Mouse (Mus musculus): ENCODE data around the gene Slc26a10. TPM values are rescaled to one million over a fixed set of nuclear protein-coding genes. Genes with fewer than 3 reads are reported as not detected.
"Not testable (repeated sequence)": the region's sequence is repeated elsewhere in the genome, so short reads cannot be mapped to it uniquely, and the experiment has no call there.

Slc26a10 gene
- polyA plus RNA-seq, 1 experiment from 2014 or later: 2.2 TPM

DNA sequence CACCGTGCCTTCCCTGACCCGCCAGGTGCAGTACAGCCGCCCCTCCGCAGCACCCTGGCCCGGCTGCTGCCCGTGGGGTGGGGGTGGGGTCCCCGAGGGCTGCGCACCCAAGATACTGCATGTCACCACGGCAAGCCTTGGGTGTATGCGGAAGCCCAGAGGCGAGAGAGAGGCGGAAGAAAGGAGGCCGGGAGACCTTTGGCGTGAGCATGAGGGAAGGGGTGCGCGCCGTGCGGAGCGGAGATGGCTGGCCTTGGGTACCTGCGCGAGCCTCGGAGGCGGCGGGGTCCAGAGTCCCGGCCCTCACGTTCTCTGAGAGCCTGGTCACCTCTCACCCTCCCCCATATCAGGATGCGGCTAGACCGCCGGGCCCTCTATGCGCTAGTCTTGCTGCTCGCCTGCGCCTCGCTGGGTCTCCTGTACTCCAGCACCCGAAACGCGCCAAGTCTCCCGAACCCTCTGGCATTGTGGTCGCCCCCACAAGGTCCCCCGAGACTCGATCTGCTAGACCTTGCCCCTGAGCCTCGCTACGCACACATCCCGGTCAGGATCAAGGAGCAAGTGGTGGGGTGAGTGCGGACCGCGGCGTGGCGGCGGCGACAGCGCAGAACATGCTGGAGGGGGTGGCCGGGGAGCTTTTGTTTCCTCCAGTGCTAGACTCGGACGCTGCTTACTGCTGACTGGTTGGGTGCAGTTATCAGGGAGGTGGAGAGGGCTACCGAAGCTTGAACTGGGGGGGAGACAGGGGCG, 14.6 kb downstream of the Slc26a10 start:
- Histone ChIP-seq H3K4me2 (replicated peaks) (peak overlapping the region; percentile 99), H3K27ac (peak overlapping the region; percentile 86), H3K9me3 (replicated peaks) (no peaks in the 10 kb centered on the region), H3K4me1 (peaks cover 16% of the 10 kb centered on the region), H3K36me3 (no peaks in the 10 kb centered on the region), H3K27me3 (peaks cover 60% of the 10 kb centered on the region), H3K4me3 (peak overlapping the region; percentile 68), H3K9ac (peak overlapping the region; percentile 87)
- WGBS: 1% methylated on average over 56 of the region's 56 CpGs
- peak; percentile 59 for ATAC-seq (ENCODE audit: low FRiP score)

DNA sequence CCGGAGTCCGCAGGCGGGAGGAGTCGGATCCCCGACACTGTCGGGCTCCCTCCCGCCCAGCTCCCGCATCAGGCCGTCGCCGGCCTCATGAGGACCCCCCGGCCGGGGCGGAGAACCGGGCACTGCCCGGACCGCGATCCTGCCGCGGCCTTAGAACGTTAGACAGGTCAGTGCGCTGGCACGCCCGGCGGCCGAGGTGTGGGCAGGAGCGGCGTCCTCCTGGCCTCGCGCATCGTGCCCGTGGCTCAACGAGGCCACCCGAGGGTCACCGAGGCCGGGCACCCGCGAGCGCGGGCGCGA, 15.1 kb downstream of the Slc26a10 start:
- Histone ChIP-seq H3K4me1 (peaks cover 16% of the 10 kb centered on the region), H3K36me3 (no peaks in the 10 kb centered on the region), H3K9ac (peak overlapping the region; percentile 87), H3K9me3 (replicated peaks) (no peaks in the 10 kb centered on the region), H3K27me3 (peaks cover 55% of the 10 kb centered on the region), H3K4me3 (peak overlapping the region; percentile 68), H3K27ac (peak overlapping the region; percentile 86), H3K4me2 (replicated peaks) (peak overlapping the region; percentile 99)
- ATAC-seq (ENCODE audit: low FRiP score): peak; percentile 68
- WGBS: under 1% methylated on average over 34 of the region's 42 CpGs

DNA sequence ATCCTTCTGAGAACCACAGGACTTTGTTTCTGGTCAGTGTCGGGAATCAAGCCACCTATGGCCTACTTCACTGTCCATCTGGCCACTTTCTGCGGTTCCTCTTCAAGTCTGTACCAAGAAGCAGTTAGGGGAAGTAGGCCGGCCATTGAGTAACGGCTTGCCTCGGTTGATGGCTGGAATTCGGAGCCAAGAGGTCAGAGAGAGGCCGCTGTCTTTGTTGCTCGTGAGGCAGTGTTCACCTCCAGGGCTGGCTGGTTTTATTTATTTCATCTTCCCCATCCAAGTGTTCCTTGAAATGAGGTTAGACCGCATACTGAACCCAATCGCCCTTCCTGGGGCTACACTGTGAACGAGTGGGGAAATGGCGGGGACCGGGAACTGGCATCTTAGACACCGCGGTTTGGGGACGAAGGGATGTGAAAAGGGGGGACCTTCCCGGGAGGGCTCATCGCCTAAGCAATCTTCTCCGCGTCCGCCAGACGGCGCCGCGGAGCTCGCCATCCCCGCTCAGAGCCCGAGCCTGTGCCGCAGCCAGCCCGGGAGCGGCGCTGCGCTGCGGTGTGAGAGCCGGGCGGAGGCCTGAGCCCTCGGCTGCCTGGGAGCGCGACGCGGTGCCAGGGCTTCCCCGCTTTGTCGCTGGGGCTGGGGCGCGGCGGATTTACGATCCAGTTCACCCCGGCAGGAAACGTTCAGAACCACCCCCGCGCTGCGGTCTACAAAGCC, 15.7 kb downstream of the Slc26a10 start, which contains the start of gene B4galnt1:
TSS of gene B4galnt1 (plus strand) at position 595 of the 723 bp plus-strand sequence.
- H3K4me3 ChIP-seq: peak within 1 kb of the TSS; percentile 68
- H3K36me3 ChIP-seq: no peaks in the 10 kb centered on the region
- H3K4me1 ChIP-seq: peaks cover 12% of the 10 kb centered on the region
- peak; percentile 92 for ATAC-seq (ENCODE audit: low FRiP score)
- H3K9me3 ChIP-seq (replicated peaks): no peaks in the 10 kb centered on the region
- H3K27ac ChIP-seq: peak within 1 kb of the TSS; percentile 86
- H3K4me2 ChIP-seq (replicated peaks): peak within 1 kb of the TSS; percentile 99
- 2% methylated on average over 51 of the region's 52 CpGs for WGBS
- peak within 1 kb of the TSS; percentile 87 for H3K9ac ChIP-seq
- H3K27me3 ChIP-seq: peaks cover 49% of the 10 kb centered on the region

DNA sequence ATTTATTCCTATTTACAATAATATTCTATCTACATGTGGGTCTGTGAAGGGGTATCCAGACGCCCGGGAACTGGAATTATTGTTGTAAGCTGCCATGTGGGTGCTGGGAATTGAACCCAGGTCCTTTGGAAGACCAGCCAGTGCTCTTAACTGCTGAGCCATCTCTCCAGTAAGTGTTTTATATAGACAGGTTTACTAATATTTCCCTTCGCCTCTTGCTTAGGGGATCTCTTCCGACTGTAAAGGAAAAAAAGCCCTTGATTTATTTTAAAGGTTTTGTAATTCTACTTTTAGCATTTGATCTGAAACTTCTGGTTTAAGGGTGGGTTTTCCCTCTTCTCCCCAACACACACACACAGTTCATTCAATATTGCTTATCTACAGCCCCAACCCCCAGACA, 16.3 kb downstream of the Slc26a10 start:
- no peaks in the 10 kb centered on the region for H3K9me3 ChIP-seq (replicated peaks)
- no peak overlapping the region for H3K4me3 ChIP-seq
- H3K4me2 ChIP-seq (replicated peaks): no peak overlapping the region
- peaks cover 43% of the 10 kb centered on the region for H3K27me3 ChIP-seq
- H3K27ac ChIP-seq: no peak overlapping the region
- peaks cover 9% of the 10 kb centered on the region; the same call in 1 of the 2 replicates for H3K4me1 ChIP-seq
- WGBS: 92% methylated on average over 4 of the region's 4 CpGs
- H3K36me3 ChIP-seq: no peaks in the 10 kb centered on the region
- H3K9ac ChIP-seq: peak overlapping the region; percentile 87; the same call in 1 of the 2 replicates
- no peak for ATAC-seq (ENCODE audit: low FRiP score)

DNA sequence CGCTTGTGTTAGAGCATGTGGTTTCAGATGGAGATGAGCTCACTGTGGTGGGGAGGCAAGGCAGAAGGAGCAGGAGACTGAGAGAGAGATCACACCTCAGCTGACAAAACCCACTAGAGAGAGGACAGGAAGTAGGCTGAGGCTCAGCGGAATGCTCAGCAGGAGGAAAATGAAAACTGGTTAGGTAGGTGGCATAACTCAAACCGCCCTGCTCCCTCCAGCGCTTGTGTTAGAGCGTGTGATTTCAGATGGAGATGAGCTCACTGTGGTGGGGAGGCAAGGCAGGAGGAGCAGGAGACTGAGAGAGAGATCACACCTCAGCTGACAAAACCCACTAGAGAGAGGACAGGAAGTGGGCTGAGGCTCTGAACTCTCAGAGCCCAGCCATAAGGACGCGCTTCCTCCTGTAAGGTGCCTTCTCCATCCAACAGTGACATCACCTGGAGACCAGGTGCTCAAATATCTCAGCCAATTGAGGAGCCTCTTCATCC, 17.6 kb downstream of the Slc26a10 start:
- H3K4me1 ChIP-seq; H3K9ac ChIP-seq; H3K9me3 ChIP-seq (replicated peaks); H3K4me2 ChIP-seq (replicated peaks); ATAC-seq (ENCODE audit: low FRiP score); H3K4me3 ChIP-seq; H3K36me3 ChIP-seq; H3K27ac ChIP-seq: not testable (repeated sequence)
- WGBS: 57% methylated on average over 7 of the region's 7 CpGs
- H3K27me3 ChIP-seq: peaks cover 30% of the 10 kb centered on the region

DNA sequence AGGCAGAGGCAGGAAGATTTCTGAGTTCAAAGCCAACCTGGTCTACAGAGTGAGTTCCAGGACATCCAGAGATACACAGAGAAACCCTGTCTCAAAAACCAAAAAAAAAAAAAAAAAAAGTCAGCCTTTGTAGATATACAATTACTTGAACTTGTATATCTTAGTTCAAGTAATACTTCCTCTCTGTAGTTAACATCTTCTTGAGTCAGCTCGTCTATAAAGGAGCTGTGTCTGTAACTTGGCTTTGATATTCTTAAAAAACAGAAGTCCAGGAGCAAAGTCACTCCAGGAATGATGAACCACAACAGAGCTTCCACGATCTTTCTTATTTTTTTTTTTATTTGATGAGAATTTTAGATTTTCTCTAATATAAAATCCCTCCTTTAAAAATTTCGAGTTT, 19.7 kb downstream of the Slc26a10 start:
- H3K9ac ChIP-seq: no peak overlapping the region
- no peak overlapping the region for H3K27ac ChIP-seq
- ATAC-seq (ENCODE audit: low FRiP score): no peak
- H3K4me2 ChIP-seq (replicated peaks): no peak overlapping the region
- WGBS: 69% methylated on average over 3 of the region's 3 CpGs
- H3K27me3 ChIP-seq: peaks cover 9% of the 10 kb centered on the region
- H3K4me3 ChIP-seq: no peak overlapping the region
- H3K4me1 ChIP-seq: 0 out of 2 replicates have a peak, but pooled peaks cover 3% of the 10 kb centered on the region
- H3K9me3 ChIP-seq (replicated peaks): no peaks in the 10 kb centered on the region
- H3K36me3 ChIP-seq: no peaks in the 10 kb centered on the region

DNA sequence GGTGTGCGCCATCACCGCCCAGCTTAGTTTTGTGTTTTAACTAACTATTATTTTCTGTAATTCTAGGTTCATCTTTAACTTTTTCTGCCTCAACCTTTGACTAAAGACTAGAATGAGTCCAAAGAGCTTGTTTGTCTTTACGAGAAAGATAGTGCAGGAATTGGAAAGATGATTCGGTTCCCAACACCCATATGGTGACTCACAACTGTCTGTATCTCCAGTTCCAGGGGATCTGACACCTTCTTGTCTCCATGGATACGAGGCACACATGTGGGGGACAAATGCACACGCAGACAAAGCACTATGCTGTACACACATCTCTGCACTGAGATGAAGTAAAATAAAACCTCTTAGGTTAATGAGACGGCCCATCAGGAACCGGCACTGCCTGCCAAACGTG, 20.4 kb downstream of the Slc26a10 start:
- H3K9me3 ChIP-seq (replicated peaks): no peaks in the 10 kb centered on the region
- 84% methylated on average over 9 of the region's 9 CpGs for WGBS
- H3K27ac ChIP-seq: no peak overlapping the region
- no peak for ATAC-seq (ENCODE audit: low FRiP score)
- H3K4me3 ChIP-seq: no peak overlapping the region
- peaks cover 3% of the 10 kb centered on the region; the same call in 1 of the 2 replicates for H3K27me3 ChIP-seq
- H3K36me3 ChIP-seq: no peaks in the 10 kb centered on the region
- H3K4me1 ChIP-seq: no peaks in the 10 kb centered on the region
- no peak overlapping the region for H3K4me2 ChIP-seq (replicated peaks)
- no peak overlapping the region for H3K9ac ChIP-seq

DNA sequence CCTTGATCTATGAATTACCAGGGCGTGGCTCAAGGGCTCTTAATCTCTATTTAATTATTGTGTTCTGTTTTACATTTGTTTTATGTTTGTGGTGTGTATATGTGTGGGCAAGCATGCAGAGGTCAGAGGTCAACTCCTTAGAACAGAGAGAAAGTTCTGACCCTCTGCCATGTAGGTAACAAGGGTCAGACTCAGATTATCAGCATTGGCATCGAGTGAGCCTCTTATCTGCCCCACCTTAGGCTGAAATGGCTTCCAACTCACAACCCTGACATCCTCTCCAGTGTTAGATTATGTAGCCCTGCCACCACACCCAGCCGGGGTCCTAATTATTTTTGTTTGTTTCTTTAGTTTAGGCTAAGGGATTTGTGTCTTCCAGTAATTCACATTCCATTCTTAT, 22.0 kb downstream of the Slc26a10 start:
- Histone ChIP-seq H3K4me2 (replicated peaks) (no peak overlapping the region), H3K9me3 (replicated peaks) (no peaks in the 10 kb centered on the region), H3K27me3 (peaks cover 2% of the 10 kb centered on the region; the same call in 1 of the 2 replicates), H3K4me3 (no peak overlapping the region), H3K9ac (no peak overlapping the region), H3K27ac (no peak overlapping the region), H3K36me3 (no peaks in the 10 kb centered on the region), H3K4me1 (no peaks in the 10 kb centered on the region)
- no peak for ATAC-seq (ENCODE audit: low FRiP score)
- 70% methylated on average over 3 of the region's 3 CpGs for WGBS

DNA sequence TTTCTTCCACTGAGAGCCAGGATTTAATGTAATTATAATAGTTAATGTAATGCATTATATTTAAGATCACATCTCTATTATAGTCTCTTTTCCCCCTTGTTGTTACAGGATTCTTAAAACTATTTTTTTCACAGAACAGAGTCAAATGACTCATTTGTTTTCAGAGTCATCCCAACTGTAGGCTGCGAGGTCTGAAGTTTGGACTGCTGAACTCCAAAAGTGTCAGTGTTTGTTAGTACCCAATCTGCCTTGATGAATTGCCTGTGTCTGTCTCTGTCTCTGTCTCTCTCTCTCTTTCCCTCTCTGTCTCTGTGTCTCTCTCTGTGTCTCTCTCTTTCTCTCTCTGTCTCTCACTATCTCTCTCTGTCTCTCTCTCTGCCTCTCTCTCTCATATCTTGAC, 23.9 kb downstream of the Slc26a10 start:
- H3K27me3 ChIP-seq: peaks cover 2% of the 10 kb centered on the region; the same call in 1 of the 2 replicates
- H3K4me2 ChIP-seq (replicated peaks): no peak overlapping the region
- ATAC-seq (ENCODE audit: low FRiP score): no peak
- no peaks in the 10 kb centered on the region for H3K9me3 ChIP-seq (replicated peaks)
- H3K27ac ChIP-seq: no peak overlapping the region
- WGBS: 96% methylated on average over 1 of the region's 1 CpGs
- H3K9ac ChIP-seq: no peak overlapping the region
- H3K36me3 ChIP-seq: no peaks in the 10 kb centered on the region
- H3K4me3 ChIP-seq: no peak overlapping the region
- no peaks in the 10 kb centered on the region for H3K4me1 ChIP-seq

DNA sequence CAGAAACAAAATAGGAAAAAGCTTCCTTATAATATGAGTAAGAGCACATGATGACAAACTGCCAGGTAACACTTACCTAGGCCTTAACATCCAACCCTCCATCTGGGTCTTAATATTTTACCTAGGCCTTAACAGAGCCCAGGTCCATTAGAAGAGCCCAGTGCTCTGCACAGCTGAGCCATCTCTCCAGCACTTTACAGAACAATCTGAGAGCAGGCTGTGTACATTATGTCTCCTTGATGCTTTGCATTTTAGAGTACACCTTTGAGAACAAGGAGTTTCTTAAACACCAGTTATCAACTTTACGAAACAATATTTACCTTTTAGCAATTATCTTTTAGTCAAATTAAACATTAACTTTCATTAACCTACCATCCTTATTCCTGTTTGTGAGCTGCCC, 24.4 kb downstream of the Slc26a10 start:
- no peak for ATAC-seq (ENCODE audit: low FRiP score)
- Histone ChIP-seq H3K4me3 (no peak overlapping the region), H3K27ac (no peak overlapping the region), H3K9me3 (replicated peaks) (no peaks in the 10 kb centered on the region), H3K4me2 (replicated peaks) (no peak overlapping the region), H3K27me3 (peaks cover 2% of the 10 kb centered on the region; the same call in 1 of the 2 replicates), H3K36me3 (no peaks in the 10 kb centered on the region), H3K4me1 (no peaks in the 10 kb centered on the region), H3K9ac (no peak overlapping the region)
- WGBS: 100% methylated on average over 1 of the region's 1 CpGs

DNA sequence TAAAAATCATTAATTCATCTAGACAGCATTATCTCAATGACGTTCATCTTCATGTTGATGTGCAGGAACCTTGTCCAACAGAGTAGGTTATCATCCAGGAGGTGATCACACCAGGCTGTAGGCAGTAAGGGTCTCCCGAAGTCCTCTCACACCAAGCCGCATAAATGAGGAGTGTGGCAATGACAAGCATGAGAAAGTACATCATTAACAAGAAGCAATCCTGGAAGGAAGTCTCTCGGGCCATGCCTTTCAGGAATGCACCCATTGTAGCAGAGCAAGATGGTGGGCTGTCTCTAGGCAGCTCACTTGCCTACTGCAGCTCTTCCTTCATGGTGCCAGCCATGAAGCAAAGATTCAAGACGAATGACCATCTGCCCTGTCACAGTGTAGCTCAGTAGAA, 25.8 kb downstream of the Slc26a10 start:
- Histone ChIP-seq H3K36me3 (no peaks in the 10 kb centered on the region), H3K27ac (no peak overlapping the region), H3K27me3 (peaks cover 2% of the 10 kb centered on the region; the same call in 1 of the 2 replicates), H3K4me3 (no peak overlapping the region), H3K4me2 (replicated peaks) (no peak overlapping the region), H3K9ac (no peak overlapping the region), H3K9me3 (replicated peaks) (no peaks in the 10 kb centered on the region), H3K4me1 (no peaks in the 10 kb centered on the region)
- ATAC-seq (ENCODE audit: low FRiP score): no peak
- 88% methylated on average over 5 of the region's 5 CpGs for WGBS

DNA sequence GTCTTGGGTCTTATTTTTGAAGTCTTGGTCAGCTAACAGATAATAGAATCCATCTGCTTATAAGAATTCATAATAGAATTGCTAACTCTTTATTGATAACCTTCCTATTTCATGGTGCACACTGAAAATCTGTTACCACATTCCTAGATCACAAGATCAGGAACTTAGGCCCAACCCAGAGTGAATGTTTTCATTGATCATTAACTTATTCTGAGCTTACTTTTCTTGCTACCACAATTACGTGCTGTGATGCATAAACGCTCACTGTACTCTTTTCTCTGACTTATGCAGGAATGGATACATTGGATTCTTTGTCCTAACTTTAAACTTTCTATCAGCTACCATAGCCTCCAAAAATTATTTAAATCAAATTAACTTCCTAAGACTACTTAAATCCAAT, 26.2 kb downstream of the Slc26a10 start:
- Histone ChIP-seq H3K4me1 (no peaks in the 10 kb centered on the region), H3K9me3 (replicated peaks) (no peaks in the 10 kb centered on the region), H3K4me2 (replicated peaks) (no peak overlapping the region), H3K27me3 (peaks cover 2% of the 10 kb centered on the region; the same call in 1 of the 2 replicates), H3K27ac (no peak overlapping the region), H3K36me3 (no peaks in the 10 kb centered on the region), H3K4me3 (no peak overlapping the region), H3K9ac (no peak overlapping the region)
- ATAC-seq (ENCODE audit: low FRiP score): no peak
- WGBS: 92% methylated on average over 2 of the region's 2 CpGs
